Mouse (Mus musculus): Measurements from ENCODE around the gene Stk39.

The Stk39 gene

GRCm38 (mm10) chr2:68215176-68215575 lies 256.9 kb downstream of the Stk39 start:
- DNase-seq: no peak

GRCm38 (mm10) chr2:68214400-68214799 lies 257.7 kb downstream of the Stk39 start:
- no peak for DNase-seq

DNA sequence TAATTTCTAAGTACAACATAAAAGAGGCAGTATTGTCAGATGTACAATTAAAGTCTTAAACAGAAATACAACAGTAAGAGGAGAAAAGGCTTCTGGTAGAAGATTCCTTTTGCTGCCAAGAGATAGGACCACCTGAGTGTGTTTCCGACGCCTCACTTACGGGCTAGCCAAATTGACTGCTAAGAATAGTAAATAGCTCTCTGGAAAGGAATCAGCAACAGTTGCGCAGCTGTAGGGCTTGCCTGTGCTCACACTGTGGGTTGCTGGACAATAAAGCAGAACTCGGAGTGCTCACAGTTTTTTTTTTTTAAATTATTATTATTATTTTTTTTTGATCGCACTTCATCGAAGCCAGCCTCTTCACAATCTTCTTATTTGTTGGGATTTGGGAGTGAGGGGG lies 260.6 kb downstream of the Stk39 start:
- no peak for DNase-seq

GRCm38 (mm10) chr2:68196245-68196644 lies 275.8 kb downstream of the Stk39 start:
- DNase-seq: no peak

GRCm38 (mm10) chr2:68194444-68194843 lies 277.6 kb downstream of the Stk39 start:
- no peak for DNase-seq

GRCm38 (mm10) chr2:68193465-68193837 lies 278.6 kb downstream of the Stk39 start:
- DNase-seq: no peak

DNA sequence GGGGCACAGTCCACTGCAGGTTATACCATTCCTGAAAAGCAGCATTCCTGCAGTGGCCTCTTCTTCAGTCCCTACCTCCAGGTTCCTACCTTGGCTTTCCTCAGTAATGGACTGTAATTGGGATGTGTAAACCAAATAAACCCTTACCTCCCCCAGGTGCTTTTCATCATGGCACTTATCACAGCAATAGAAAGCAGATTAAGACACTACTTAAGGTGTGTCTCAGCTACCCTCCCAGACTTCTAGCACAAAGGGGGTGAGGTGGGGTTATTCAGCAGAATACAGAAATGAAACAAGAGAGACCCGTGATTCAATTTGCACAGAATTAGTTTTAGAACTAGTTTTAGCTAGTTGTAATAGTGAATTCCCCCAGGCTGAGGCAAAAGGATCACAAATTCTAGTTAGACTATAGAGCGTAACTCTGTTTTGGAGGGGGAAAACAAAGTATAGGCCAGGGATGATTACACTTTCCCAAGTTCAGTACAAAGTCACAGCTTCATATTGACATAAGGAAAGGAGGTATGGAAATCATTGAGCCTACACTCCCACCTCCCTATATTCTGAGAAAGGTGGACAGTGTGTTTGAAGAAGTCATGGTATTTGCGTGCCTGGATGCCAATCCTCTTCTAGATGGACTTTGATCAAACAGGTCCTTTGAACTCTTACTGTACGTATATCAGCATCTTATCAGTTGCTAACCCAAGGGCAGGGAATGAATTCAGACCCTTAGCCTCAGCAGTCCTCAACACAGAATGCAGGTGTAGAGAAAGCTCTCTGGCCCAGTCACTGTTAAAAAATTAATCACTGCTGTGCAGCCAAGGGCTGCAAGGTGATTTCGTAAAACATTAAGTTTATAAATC lies 279.2 kb downstream of the Stk39 start:
- DNase-seq: no peak

- no peak for DNase-seq
These were observed 295.6 kb downstream of the Stk39 start for GRCm38 (mm10) chr2:68176425-68176824.

DNA sequence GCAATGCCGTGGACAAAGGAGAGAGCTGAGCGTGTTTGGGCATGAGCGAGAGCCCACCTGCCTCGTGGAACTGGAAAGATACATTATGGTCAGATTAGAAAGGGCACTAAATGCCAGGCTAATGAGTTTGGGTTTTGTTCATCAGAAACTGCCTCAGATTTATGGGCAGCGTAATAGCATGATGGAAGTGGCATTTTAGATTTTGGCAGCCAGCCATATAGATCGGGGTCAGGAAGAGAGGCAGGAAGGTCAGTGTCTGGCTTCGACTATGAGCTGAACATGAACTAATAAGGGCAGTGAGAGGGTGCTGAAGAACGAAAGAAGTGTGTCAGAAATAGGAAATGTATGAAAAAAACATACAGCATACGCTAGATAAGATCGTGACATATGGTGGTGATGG lies 300.8 kb downstream of the Stk39 start:
- DNase-seq: no peak

- DNase-seq: no peak
These were observed 310.1 kb downstream of the Stk39 start for GRCm38 (mm10) chr2:68162012-68162411.

DNA sequence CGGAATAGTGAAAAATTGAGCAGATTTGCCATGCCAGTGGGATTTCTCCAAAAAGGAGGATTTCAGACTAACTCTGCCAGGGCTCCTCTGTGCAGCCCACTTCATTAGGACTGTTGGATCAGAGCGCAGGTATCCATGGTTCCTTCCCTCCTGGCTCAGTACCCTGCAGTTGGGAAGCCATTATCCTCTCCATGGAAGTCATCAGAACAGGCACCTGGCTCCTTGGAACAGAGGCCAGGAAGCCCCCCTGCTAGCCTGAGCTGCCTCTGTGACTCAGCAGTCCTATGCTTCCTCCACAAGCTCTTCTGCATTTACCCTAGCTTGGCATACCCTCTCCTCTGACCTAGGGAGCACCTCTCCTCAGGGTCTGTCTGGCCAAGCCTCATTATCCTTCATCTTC lies 311.5 kb downstream of the Stk39 start:
- DNase-seq: no peak

Measured in thymus, postnatal 36 days (tissue).